Mouse (Mus musculus) ZHBTc4 (cell line): ENCODE results near the gene Matk.

Experiments used
- DNase-seq: peaks from one replicate; pipeline ENCODE4 v3.0.0-alpha.2; 2011; ENCODE audit warnings: low read depth, low spot score

Gene Matk

GRCm38 (mm10) chr10:81285694-81286450 lies 33.1 kb downstream of the Matk start:
- peak; percentile 96 for DNase-seq

GRCm38 (mm10) chr10:81286586-81286985 lies 33.9 kb downstream of the Matk start:
- DNase-seq: peak; percentile 73

GRCm38 (mm10) chr10:81287513-81288157 lies 34.9 kb downstream of the Matk start:
- DNase-seq: peak; percentile 88

- peak; percentile 81 for DNase-seq
Measured at GRCm38 (mm10) chr10:81288601-81289000, 35.9 kb downstream of the Matk start.

GRCm38 (mm10) chr10:81289278-81289677 lies 36.5 kb downstream of the Matk start:
- DNase-seq: peak; percentile 88

- DNase-seq: no peak
Measured at GRCm38 (mm10) chr10:81289811-81290210, 37.1 kb downstream of the Matk start.

- peak; percentile 43 for DNase-seq
Measured at GRCm38 (mm10) chr10:81290698-81291460, 38.1 kb downstream of the Matk start.

GRCm38 (mm10) chr10:81291511-81292104 lies 38.9 kb downstream of the Matk start, which contains the start of gene Tjp3:
Gene Tjp3, minus strand, starts transcription at chr10:81291581.
- no peak for DNase-seq

- DNase-seq: peak; percentile 100
Measured at GRCm38 (mm10) chr10:81292554-81293333, 40.0 kb downstream of the Matk start, which contains the start of gene Pip5k1c. Gene Pip5k1c, plus strand, starts transcription at chr10:81292963.

GRCm38 (mm10) chr10:81293334-81294030 lies 40.7 kb downstream of the Matk start:
- DNase-seq: no peak

GRCm38 (mm10) chr10:81294442-81294841 lies 41.7 kb downstream of the Matk start:
- peak; percentile 71 for DNase-seq

GRCm38 (mm10) chr10:81295185-81295584 lies 42.5 kb downstream of the Matk start:
- DNase-seq: no peak

GRCm38 (mm10) chr10:81297246-81297645 lies 44.5 kb downstream of the Matk start:
- no peak for DNase-seq

- no peak for DNase-seq
Measured at GRCm38 (mm10) chr10:81297845-81298244, 45.1 kb downstream of the Matk start.

GRCm38 (mm10) chr10:81298369-81299100 lies 45.8 kb downstream of the Matk start:
- no peak for DNase-seq

GRCm38 (mm10) chr10:81299585-81300351 lies 47.0 kb downstream of the Matk start:
- no peak for DNase-seq

- no peak for DNase-seq
Measured at GRCm38 (mm10) chr10:81300352-81300907, 47.7 kb downstream of the Matk start.

- DNase-seq: no peak
Measured at GRCm38 (mm10) chr10:81301321-81301720, 48.6 kb downstream of the Matk start.

GRCm38 (mm10) chr10:81302288-81302687 lies 49.6 kb downstream of the Matk start:
- no peak for DNase-seq
